Mouse (Mus musculus) cortical plate, adult 2 months (tissue): ENCODE results near the gene Coq5. TPM values are rescaled to one million over a fixed set of nuclear protein-coding genes. Genes with fewer than 3 reads are reported as not detected.

Experiments
- H3K27ac ChIP-seq: fragments of 200-500 bp; 2 replicates; pipeline ENCODE4 v1.5.1; 2012; ENCODE audit warnings: low read length, control low read depth, inconsistent platforms; ENCODE audit not compliant: insufficient read depth
- H3K4me1 ChIP-seq: fragments of 200-500 bp; 2 replicates; pipeline ENCODE4 v1.6.1; 2011; ENCODE audit warnings: low read length; ENCODE audit not compliant: control insufficient read depth, insufficient read depth
- H3K4me3 ChIP-seq: fragments of 200-500 bp; 2 replicates; pipeline ENCODE4 v1.5.1; 2011; ENCODE audit warnings: mild to moderate bottlenecking, low read length, control low read depth; ENCODE audit not compliant: insufficient read depth
- CTCF ChIP-seq: fragments of 200-500 bp; IDR thresholded peaks from 2 replicates; pipeline ENCODE4 v1.5.1; 2011; ENCODE audit warnings: mild to moderate bottlenecking, control low read depth, low read length; ENCODE audit not compliant: insufficient read depth; ENCODE audit errors: extremely low read depth
- POLR2A ChIP-seq: fragments of 200-500 bp; IDR thresholded peaks from 2 replicates; pipeline ENCODE4 v1.6.1; 2011; ENCODE audit warnings: mild to moderate bottlenecking, low read length, control low read depth; ENCODE audit not compliant: insufficient read depth; ENCODE audit errors: extremely low read depth
- polyA plus RNA-seq: library from polyadenylated mRNA; depleted of rRNA; stranded (reverse); fragments of >200 nt; gene quantifications from 2 replicates; pipeline ENCODE4 v1.2.3, GENCODE M21; 2012

Gene Coq5
- polyA plus RNA-seq, 1 experiment = 31.8 TPM

- TF ChIP-seq POLR2A (no peak), CTCF (no peak)
- Histone ChIP-seq H3K4me1 (peaks cover 8% of the 10 kb centered on the region), H3K4me3 (no peak overlapping the region), H3K27ac (no peak overlapping the region)
Measured at GRCm38 (mm10) chr5:115274771-115275170, 4.7 kb upstream of the Coq5 start.

- TF ChIP-seq CTCF (no peak), POLR2A (no peak)
- H3K4me1 ChIP-seq = peaks cover under 1% of the 10 kb centered on the region; the same call in 1 of the 2 replicates
- H3K27ac ChIP-seq = no peak overlapping the region
- H3K4me3 ChIP-seq = no peak overlapping the region
Measured at GRCm38 (mm10) chr5:115275998-115276397, 3.5 kb upstream of the Coq5 start.

GRCm38 (mm10) chr5:115278053-115278452, 1.4 kb upstream of the Coq5 start:
- H3K27ac ChIP-seq = no peak overlapping the region
- no peaks in the 10 kb centered on the region for H3K4me1 ChIP-seq
- no peak for TF ChIP-seq CTCF
- TF ChIP-seq POLR2A = no peak

GRCm38 (mm10) chr5:115278785-115279184, 681 bp upstream of the Coq5 start:
- Histone ChIP-seq H3K27ac (no peak overlapping the region), H3K4me3 (no peak overlapping the region), H3K4me1 (no peaks in the 10 kb centered on the region)
- TF ChIP-seq CTCF (no peak), POLR2A (no peak)

More at GRCm38 (mm10) chr5:115278053-115278452, 1.4 kb upstream of the Coq5 start:
- H3K4me3 ChIP-seq = no peak overlapping the region

- TF ChIP-seq CTCF (no peak), POLR2A (no peak)
- H3K4me3 ChIP-seq = peak overlapping the region; percentile 89
- no peaks in the 10 kb centered on the region for H3K4me1 ChIP-seq
- peak overlapping the region; percentile 16; the same call in 1 of the 2 replicates for H3K27ac ChIP-seq
Measured at GRCm38 (mm10) chr5:115280050-115280687, 703 bp downstream of the Coq5 start.

- H3K27ac ChIP-seq = no peak overlapping the region
- TF ChIP-seq CTCF = 0 out of 2 replicates have a peak, but pooled peaks have one; percentile 5
- no peak for TF ChIP-seq POLR2A
- H3K4me1 ChIP-seq = no peaks in the 10 kb centered on the region
- H3K4me3 ChIP-seq = no peak overlapping the region
Measured at GRCm38 (mm10) chr5:115284735-115285134, 5.3 kb downstream of the Coq5 start.

GRCm38 (mm10) chr5:115294173-115294572, 14.7 kb downstream of the Coq5 start:
- H3K4me3 ChIP-seq = no peak overlapping the region
- H3K4me1 ChIP-seq = peaks cover 2% of the 10 kb centered on the region; the same call in 1 of the 2 replicates
- TF ChIP-seq CTCF (no peak), POLR2A (no peak)
- H3K27ac ChIP-seq = no peak overlapping the region

GRCm38 (mm10) chr5:115296347-115296746, 16.9 kb downstream of the Coq5 start:
- Histone ChIP-seq H3K4me3 (no peak overlapping the region), H3K4me1 (peaks cover 2% of the 10 kb centered on the region; the same call in 1 of the 2 replicates), H3K27ac (no peak overlapping the region)
- TF ChIP-seq POLR2A (no peak), CTCF (no peak)

- H3K4me1 ChIP-seq = peaks cover 2% of the 10 kb centered on the region; the same call in 1 of the 2 replicates
- H3K27ac ChIP-seq = peak overlapping the region; percentile 77
- TF ChIP-seq CTCF (0 out of 2 replicates have a peak, but pooled peaks have one; percentile 21), POLR2A (no peak)
Measured at GRCm38 (mm10) chr5:115300035-115300744, 20.7 kb downstream of the Coq5 start.

GRCm38 (mm10) chr5:115300792-115301614, 21.5 kb downstream of the Coq5 start, which contains the start of gene Dynll1:
Gene Dynll1 (minus strand): TSS chr5:115300999.
- TF ChIP-seq CTCF (0 out of 2 replicates have a peak, but pooled peaks have one; percentile 1), POLR2A (peak; percentile 80)
- H3K4me3 ChIP-seq = peak within 1 kb of the TSS; percentile 97
- H3K27ac ChIP-seq = peak within 1 kb of the TSS; percentile 77
- H3K4me1 ChIP-seq = peaks cover 2% of the 10 kb centered on the region; the same call in 1 of the 2 replicates

More at GRCm38 (mm10) chr5:115300035-115300744, 20.7 kb downstream of the Coq5 start:
- H3K4me3 ChIP-seq = peak overlapping the region; percentile 97
